Mouse (Mus musculus): ENCODE data around the gene Homez. TPM values are rescaled to one million over a fixed set of nuclear protein-coding genes. Genes with fewer than 3 reads are reported as not detected.

Homez gene
- 10.3 and 13.8 TPM in 2 replicates for polyA plus RNA-seq (2015; fragmentation: Nextera tagmentation; extraction: Ambion mirVana)

DNA sequence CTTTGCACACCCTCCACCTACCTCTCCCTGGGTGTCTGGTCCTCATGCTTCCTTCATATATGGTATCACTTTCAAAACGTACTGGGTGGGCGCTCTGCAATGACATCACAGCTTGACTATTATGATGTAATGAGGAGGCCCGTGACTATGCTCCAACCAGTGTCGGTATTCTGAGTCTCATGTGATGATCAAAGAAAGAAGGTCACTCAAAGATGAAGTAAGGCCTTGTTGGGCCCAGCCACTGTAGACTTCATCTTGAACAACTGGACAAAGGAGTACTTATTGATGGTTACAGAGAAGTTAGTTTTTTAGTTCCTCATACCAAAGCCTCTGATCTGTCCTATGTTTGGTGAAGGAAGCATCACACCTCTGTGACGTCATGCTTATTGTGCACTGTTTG is at the start of gene Homez:
Homez (minus strand) TSS at position 101 of the 400 bp plus-strand sequence.
- H3K36me3 ChIP-seq: no peaks in the 10 kb centered on the region
- no peak for ATAC-seq (ENCODE audit: low FRiP score)
- peaks cover 7% of the 10 kb centered on the region for H3K4me1 ChIP-seq (replicated peaks)
- H3K9ac ChIP-seq: no peak within 1 kb of the TSS
- no peaks in the 10 kb centered on the region for H3K9me3 ChIP-seq
- H3K4me2 ChIP-seq: no peak within 1 kb of the TSS
- WGBS: 92% methylated on average over 5 of the region's 5 CpGs
- H3K27ac ChIP-seq: no peak within 1 kb of the TSS
- no peak within 1 kb of the TSS for H3K4me3 ChIP-seq
- no peaks in the 10 kb centered on the region for H3K27me3 ChIP-seq

DNA sequence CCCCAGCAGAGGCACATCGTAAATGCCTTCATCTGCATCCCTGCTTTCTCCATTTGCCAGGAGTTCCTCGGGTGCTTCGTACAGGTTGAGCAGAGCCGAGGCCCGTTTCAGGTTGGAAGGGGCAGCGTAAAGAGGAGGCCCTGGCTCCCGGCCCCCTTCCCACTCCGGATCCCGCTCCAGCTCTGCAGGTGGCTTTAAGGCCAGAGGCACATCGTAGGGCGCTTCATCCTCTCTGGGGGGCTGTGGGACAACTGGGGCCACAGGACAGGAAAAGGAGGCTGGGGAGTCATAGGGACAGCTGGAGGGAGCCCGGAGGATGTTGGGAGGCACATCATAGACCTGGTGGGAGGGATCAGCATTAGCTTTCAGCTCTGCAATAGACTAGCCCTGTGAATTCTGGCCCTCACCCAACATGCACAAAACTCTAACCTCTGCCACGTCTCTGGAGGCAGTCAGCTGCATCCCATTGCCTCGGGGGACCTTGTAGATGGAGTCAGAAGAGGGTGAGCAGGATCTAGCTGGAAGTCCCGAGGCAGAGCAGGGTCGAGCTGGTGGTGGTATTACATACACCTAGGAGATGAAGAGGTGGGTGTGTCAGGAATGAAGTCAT is 49.4 kb upstream of the Homez start:
- Histone ChIP-seq H3K9me3 (peaks cover 11% of the 10 kb centered on the region), H3K27me3 (no peaks in the 10 kb centered on the region), H3K4me1 (replicated peaks) (peaks cover 11% of the 10 kb centered on the region), H3K9ac (no peak overlapping the region), H3K27ac (no peak overlapping the region), H3K4me3 (no peak overlapping the region), H3K36me3 (peaks cover 52% of the 10 kb centered on the region), H3K4me2 (no peak overlapping the region)
- WGBS: 96% methylated on average over 16 of the region's 16 CpGs
- no peak for ATAC-seq (ENCODE audit: low FRiP score)

DNA sequence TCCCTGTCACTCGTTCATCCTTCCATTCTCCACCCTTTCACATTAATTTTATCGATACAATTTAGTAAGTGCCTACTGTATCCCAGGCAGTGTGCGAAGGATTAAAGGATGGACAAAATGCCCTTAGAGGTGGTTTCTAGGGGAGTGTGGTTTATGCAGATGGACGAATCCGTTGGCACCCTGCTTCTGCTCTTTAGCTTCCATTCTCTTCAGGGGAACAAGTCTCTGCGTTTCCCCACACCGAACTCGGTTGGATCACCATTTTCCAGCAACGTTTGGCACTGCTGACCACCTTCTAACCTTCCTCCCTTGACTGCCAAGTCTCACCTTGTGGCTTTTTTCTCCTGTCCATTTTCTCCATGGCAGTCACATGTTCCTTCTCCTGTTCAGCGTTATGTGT is 42.6 kb upstream of the Homez start:
- Histone ChIP-seq H3K36me3 (peaks cover 43% of the 10 kb centered on the region), H3K9me3 (no peaks in the 10 kb centered on the region), H3K4me1 (replicated peaks) (peaks cover 47% of the 10 kb centered on the region), H3K27ac (peak overlapping the region; percentile 95), H3K4me3 (peak overlapping the region; percentile 97), H3K27me3 (no peaks in the 10 kb centered on the region), H3K9ac (peak overlapping the region; percentile 99), H3K4me2 (peak overlapping the region; percentile 97)
- WGBS: 21% methylated on average over 10 of the region's 10 CpGs
- peak; percentile 30; the same call in 1 of the 2 replicates for ATAC-seq (ENCODE audit: low FRiP score)

- Histone ChIP-seq H3K36me3 (peaks cover 45% of the 10 kb centered on the region), H3K27ac (peak within 1 kb of the TSS; percentile 95), H3K27me3 (no peaks in the 10 kb centered on the region), H3K9ac (peak within 1 kb of the TSS; percentile 99), H3K4me1 (replicated peaks) (peaks cover 52% of the 10 kb centered on the region), H3K4me3 (peak within 1 kb of the TSS; percentile 97), H3K9me3 (no peaks in the 10 kb centered on the region), H3K4me2 (peak within 1 kb of the TSS; percentile 97)
- peak; percentile 95 for ATAC-seq (ENCODE audit: low FRiP score)
- WGBS: under 1% methylated on average over 25 of the region's 28 CpGs
These were observed 42.1 kb upstream of the Homez start, which contains the start of gene Slc22a17 for GRCm38 (mm10) chr14:54912886-54913285. Gene Slc22a17, minus strand, starts transcription at chr14:54913132.

GRCm38 (mm10) chr14:54912109-54912850 is 41.5 kb upstream of the Homez start:
- Histone ChIP-seq H3K4me1 (replicated peaks) (peaks cover 54% of the 10 kb centered on the region), H3K27ac (peak overlapping the region; percentile 95), H3K4me2 (peak overlapping the region; percentile 97), H3K4me3 (peak overlapping the region; percentile 97), H3K9me3 (no peaks in the 10 kb centered on the region), H3K27me3 (no peaks in the 10 kb centered on the region), H3K9ac (peak overlapping the region; percentile 99), H3K36me3 (peaks cover 49% of the 10 kb centered on the region)
- WGBS: 4% methylated on average over 41 of the region's 69 CpGs
- ATAC-seq (ENCODE audit: low FRiP score): peak; percentile 79

- Histone ChIP-seq H3K27me3 (no peaks in the 10 kb centered on the region), H3K36me3 (peaks cover 65% of the 10 kb centered on the region), H3K9ac (peak overlapping the region; percentile 49), H3K4me2 (no peak overlapping the region), H3K4me3 (no peak overlapping the region), H3K9me3 (no peaks in the 10 kb centered on the region), H3K27ac (no peak overlapping the region), H3K4me1 (replicated peaks) (peaks cover 54% of the 10 kb centered on the region)
- 92% methylated on average over 7 of the region's 7 CpGs for WGBS
- ATAC-seq (ENCODE audit: low FRiP score): no peak
These were observed 37.9 kb upstream of the Homez start for GRCm38 (mm10) chr14:54908682-54909081.

DNA sequence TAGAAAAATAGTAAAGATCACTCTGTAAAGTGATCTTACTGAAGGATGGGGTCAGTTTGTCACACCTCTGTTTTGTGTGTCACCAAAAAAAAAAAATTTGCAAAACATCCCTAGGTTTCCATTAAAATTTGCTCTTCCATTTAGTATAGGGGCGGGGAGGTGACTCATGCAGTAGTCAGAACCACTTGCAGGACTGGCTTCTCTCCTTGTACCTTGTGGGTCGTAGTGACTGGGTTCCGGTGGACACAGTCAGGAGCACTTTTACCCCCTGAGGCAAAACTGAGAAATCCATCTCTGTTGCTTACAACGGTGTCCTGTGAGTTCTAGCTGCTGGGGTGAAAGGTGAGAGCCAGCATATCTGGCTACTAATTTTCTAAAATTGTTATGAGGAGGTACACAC is 32.9 kb upstream of the Homez start:
- H3K9ac ChIP-seq: no peak overlapping the region
- no peaks in the 10 kb centered on the region for H3K27me3 ChIP-seq
- H3K4me1 ChIP-seq (replicated peaks): peaks cover 13% of the 10 kb centered on the region
- H3K9me3 ChIP-seq: no peaks in the 10 kb centered on the region
- WGBS: 96% methylated on average over 4 of the region's 4 CpGs
- ATAC-seq (ENCODE audit: low FRiP score): no peak
- H3K27ac ChIP-seq: no peak overlapping the region
- no peak overlapping the region for H3K4me2 ChIP-seq
- no peak overlapping the region for H3K4me3 ChIP-seq
- H3K36me3 ChIP-seq: peaks cover 50% of the 10 kb centered on the region

- H3K27me3 ChIP-seq: no peaks in the 10 kb centered on the region
These were observed 29.6 kb upstream of the Homez start for GRCm38 (mm10) chr14:54900383-54900782.

DNA sequence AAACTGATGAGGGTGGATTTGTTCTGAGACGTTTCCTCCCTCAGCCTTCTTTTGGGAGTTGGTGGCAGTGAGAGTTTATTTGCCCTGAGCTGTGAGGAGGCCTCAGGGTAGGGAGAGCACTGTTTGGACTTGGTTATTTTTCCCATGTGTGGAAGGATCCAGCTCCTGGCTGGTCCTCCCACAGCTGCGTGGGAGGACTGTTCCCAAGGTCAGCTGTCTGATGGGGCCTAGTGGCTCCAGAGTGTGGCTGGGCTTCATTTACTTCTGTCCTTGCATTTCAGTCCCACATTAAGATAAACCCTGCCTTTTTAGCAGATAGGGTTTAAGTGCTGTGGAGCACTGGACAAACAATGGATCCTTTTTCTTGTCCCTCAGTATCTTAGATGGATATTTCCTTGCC is 26.7 kb upstream of the Homez start:
- WGBS: 66% methylated on average over 2 of the region's 2 CpGs
- H3K4me2 ChIP-seq: no peak overlapping the region

More at GRCm38 (mm10) chr14:54900383-54900782, 29.6 kb upstream of the Homez start:
- Histone ChIP-seq H3K27ac (peak overlapping the region; percentile 26; the same call in 1 of the 2 replicates), H3K4me1 (replicated peaks) (peaks cover 22% of the 10 kb centered on the region), H3K36me3 (peaks cover 49% of the 10 kb centered on the region), H3K9me3 (no peaks in the 10 kb centered on the region), H3K4me2 (no peak overlapping the region), H3K9ac (no peak overlapping the region), H3K4me3 (no peak overlapping the region)
- peak; percentile 69 for ATAC-seq (ENCODE audit: low FRiP score)
- WGBS: under 1% methylated on average over 3 of the region's 3 CpGs

DNA sequence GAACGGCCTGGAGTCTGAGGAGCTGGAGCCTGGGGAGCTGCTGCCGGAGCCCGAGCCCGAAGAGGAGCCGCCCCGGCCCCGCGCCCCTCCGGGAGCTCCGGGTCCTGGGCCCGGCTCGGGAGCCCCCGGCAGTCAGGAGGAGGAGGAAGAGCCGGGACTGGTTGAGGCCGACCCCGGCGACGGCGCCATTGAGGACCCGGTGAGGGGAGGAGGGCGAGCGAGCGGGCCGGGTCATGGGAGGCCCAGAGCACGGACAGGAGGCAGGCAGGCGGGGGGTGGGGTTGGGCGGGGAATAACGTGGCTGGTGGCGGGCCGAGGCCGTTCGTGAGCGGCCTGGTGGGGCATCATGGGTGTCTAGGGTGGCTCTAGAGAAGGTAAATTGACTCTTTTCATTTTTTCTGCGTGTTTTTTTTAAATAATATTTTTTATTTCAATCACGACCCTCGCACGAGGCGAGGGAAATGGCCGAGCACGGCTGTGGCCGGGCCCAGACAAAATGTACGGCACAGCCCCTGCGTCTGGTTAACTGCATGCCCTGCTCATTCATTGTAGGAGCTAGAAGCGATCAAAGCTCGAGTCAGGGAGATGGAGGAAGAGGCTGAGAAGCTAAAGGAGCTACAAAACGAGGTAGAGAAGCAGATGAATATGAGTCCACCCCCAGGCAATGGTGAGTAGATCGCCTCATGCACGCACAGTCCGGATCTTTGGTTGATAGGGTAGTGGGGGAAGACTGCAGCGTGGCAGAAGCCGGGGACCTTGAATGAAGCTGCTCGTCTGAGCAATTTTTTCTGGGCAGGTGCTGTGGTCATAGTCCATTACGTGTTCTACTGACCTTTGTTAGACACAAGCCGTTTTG is 23.8 kb upstream of the Homez start:
- Histone ChIP-seq H3K9ac (peak overlapping the region; percentile 100), H3K27me3 (no peaks in the 10 kb centered on the region), H3K27ac (peak overlapping the region; percentile 98), H3K9me3 (no peaks in the 10 kb centered on the region), H3K36me3 (peaks cover 30% of the 10 kb centered on the region), H3K4me2 (peak overlapping the region; percentile 75), H3K4me1 (replicated peaks) (peaks cover 29% of the 10 kb centered on the region), H3K4me3 (peak overlapping the region; percentile 93)
- under 1% methylated on average over 53 of the region's 54 CpGs for WGBS
- ATAC-seq (ENCODE audit: low FRiP score): peak; percentile 58

More for the DNA sequence above, 26.7 kb upstream of the Homez start:
- Histone ChIP-seq H3K9me3 (no peaks in the 10 kb centered on the region), H3K27me3 (no peaks in the 10 kb centered on the region), H3K27ac (peak overlapping the region; percentile 24; the same call in 1 of the 2 replicates), H3K9ac (peak overlapping the region; percentile 21; the same call in 1 of the 2 replicates), H3K4me1 (replicated peaks) (peaks cover 29% of the 10 kb centered on the region), H3K36me3 (peaks cover 30% of the 10 kb centered on the region), H3K4me3 (no peak overlapping the region)
- ATAC-seq (ENCODE audit: low FRiP score): no peak

DNA sequence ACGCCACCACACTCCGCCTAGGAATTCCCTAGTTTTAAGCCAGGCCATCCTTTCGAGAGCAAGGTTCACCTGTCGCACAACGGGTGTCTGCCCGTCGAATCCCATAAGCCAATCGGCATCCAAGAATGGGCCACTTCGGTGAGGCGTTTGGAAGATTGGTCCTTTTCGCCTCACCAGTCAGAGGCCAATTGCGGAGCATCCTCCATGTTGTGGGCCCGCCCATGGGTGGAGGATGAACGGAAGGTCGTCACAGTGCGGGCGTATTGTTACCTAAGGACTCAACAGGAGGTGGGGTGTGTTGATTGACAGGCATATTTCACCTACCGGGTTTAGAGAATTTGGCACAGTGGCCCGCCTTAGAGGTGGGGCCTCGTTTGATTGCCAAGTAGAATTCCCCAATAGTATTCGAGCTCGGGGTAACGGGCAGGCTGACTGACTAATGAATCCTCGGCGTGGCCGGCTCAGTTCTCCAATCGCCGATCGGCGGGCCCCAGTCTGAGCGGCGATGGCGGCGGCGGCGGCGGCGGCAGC is 23.0 kb upstream of the Homez start:
- peak overlapping the region; percentile 100 for H3K9ac ChIP-seq
- ATAC-seq (ENCODE audit: low FRiP score): peak; percentile 99
- peak overlapping the region; percentile 93 for H3K4me3 ChIP-seq
- WGBS: under 1% methylated on average over 38 of the region's 38 CpGs
- H3K4me1 ChIP-seq (replicated peaks): peaks cover 29% of the 10 kb centered on the region
- H3K36me3 ChIP-seq: peaks cover 33% of the 10 kb centered on the region
- no peaks in the 10 kb centered on the region for H3K9me3 ChIP-seq
- H3K4me2 ChIP-seq: peak overlapping the region; percentile 48
- peak overlapping the region; percentile 98 for H3K27ac ChIP-seq
- no peaks in the 10 kb centered on the region for H3K27me3 ChIP-seq
